In the genomic region with DNA sequence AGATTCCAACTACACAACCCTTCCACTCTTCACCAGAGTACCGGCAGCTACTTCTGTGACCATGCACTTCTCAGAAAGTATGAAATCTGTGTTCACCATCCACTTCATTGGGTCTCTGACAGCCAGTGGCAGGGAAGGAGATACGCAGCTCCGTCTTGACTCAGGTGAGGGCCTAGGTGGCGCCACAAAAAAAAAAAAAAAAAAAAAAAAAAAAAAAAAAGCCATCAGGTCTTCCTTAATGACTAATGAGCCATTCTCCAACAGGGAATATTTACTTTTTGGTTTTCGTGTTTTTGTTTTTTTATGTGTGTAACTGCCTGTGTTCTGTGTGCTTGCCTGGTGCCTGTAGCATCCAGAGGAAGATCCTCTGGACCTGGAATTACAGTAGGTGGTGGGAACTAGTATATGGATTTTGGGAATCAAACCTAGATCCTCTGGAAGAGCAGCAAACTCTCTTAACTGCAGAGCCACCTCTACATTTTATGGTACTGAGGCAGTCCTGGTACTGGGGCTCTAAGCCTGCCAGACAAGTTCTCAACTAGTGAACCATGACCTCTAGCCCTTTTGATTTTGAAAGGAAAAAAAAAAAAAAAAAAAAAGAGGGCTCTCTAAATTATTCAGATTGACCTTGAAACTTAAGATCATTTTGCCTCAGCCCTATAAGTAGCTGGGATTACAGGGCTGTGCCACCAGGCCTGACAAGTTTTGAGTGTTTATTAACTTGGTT, we compare ENCODE assay signal across 25 mouse cellular contexts.
"Had no signal": no experiment of that assay in that cellular context is flagged by ENCODE, and none has a peak within 500 bp of the region (broad histone marks: within the 10 kb centered on the region; RNA-seq: fewer than 3 reads in every experiment).

No protein-coding gene starts in this region.

- H3K9ac ChIP-seq: heart, embryonic 13.5 days; heart, embryonic 15.5 days; hindbrain, embryonic 12.5 days; hindbrain, embryonic 14.5 days; limb, embryonic 13.5 days; limb, embryonic 15.5 days; liver, embryonic 14.5 days had no signal

- H3K4me1 ChIP-seq: heart, embryonic 13.5 days; heart, embryonic 15.5 days; hindbrain, embryonic 10.5 days; hindbrain, embryonic 12.5 days; limb, embryonic 13.5 days; limb, embryonic 15.5 days had no signal

- DNase-seq: gastrocnemius, postnatal 14 days; gastrocnemius, postnatal 36 days; heart, adult 18-20 months; heart, postnatal 14 days; heart, postnatal 4 days; kidney, adult 11 months; kidney, adult 8-10 months; kidney, postnatal 10 days; kidney, postnatal 25 days; layer of hippocampus, adult 9-11 months; layer of hippocampus, postnatal 36 days; left cerebral cortex, postnatal 4 days; lung, adult 18-20 months had no signal

- H3K4me2 ChIP-seq: heart, embryonic 11.5 days; heart, embryonic 13.5 days; heart, embryonic 15.5 days; hindbrain, embryonic 12.5 days; hindbrain, embryonic 14.5 days; limb, embryonic 13.5 days; limb, embryonic 15.5 days; liver, embryonic 11.5 days had no signal

- H3K9me3 ChIP-seq: heart, embryonic 13.5 days; heart, embryonic 15.5 days; hindbrain, embryonic 10.5 days; hindbrain, embryonic 12.5 days; limb, embryonic 13.5 days; limb, embryonic 15.5 days had no signal

- H3K4me3 ChIP-seq: heart, embryonic 13.5 days; heart, embryonic 15.5 days; hindbrain, embryonic 10.5 days; hindbrain, embryonic 12.5 days; limb, embryonic 13.5 days; limb, embryonic 15.5 days had no signal

- H3K36me3 ChIP-seq: heart, embryonic 13.5 days; heart, embryonic 15.5 days; hindbrain, embryonic 10.5 days; hindbrain, embryonic 12.5 days; limb, embryonic 13.5 days; limb, embryonic 15.5 days had no signal

- H3K27ac ChIP-seq: heart, embryonic 13.5 days; heart, embryonic 15.5 days; hindbrain, embryonic 10.5 days; hindbrain, embryonic 12.5 days; hindbrain, embryonic 14.5 days; limb, embryonic 13.5 days; limb, embryonic 15.5 days; liver, embryonic 14.5 days had no signal

- H3K27me3 ChIP-seq: heart, embryonic 13.5 days; heart, embryonic 15.5 days; hindbrain, embryonic 12.5 days; limb, embryonic 13.5 days; limb, embryonic 15.5 days had no signal

- ATAC-seq: hindbrain, embryonic 16.5 days; inflammation-experienced regulatory T-cells, adult 6 months had no signal
